Mouse (Mus musculus) G1E (cell line): ENCODE data around the gene Fstl4. TPM values are rescaled to one million over a fixed set of nuclear protein-coding genes. Genes with fewer than 3 reads are reported as not detected.

Experiments used
- ATAC-seq: 2 replicates; pipeline ENCODE4 v1.8.0; 2016; ENCODE audit warnings: mild to moderate bottlenecking; ENCODE audit not compliant: insufficient number of reproducible peaks, poor library complexity, low FRiP score, severe bottlenecking; ENCODE audit errors: extremely low read depth
- DNase-seq: peaks from one replicate; pipeline ENCODE4 v3.0.0; 2012; ENCODE audit warnings: low spot score
- H3K27me3 ChIP-seq: 2 replicates; pipeline ENCODE4 v1.6.1; 2012; ENCODE audit warnings: mild to moderate bottlenecking, low read length, inconsistent platforms; ENCODE audit not compliant: insufficient read depth
- H3K36me3 ChIP-seq: replicated peaks from 2 replicates; pipeline ENCODE3; 2012; ENCODE audit warnings: mild to moderate bottlenecking, inconsistent platforms
- H3K4me1 ChIP-seq: 2 replicates; pipeline ENCODE4 v1.6.1; 2012; ENCODE audit warnings: low read depth, low read length, inconsistent platforms, mixed read lengths; ENCODE audit not compliant: insufficient read depth
- H3K4me3 ChIP-seq: 2 replicates; pipeline ENCODE4 v1.5.1; 2012; ENCODE audit warnings: low read depth, mild to moderate bottlenecking, inconsistent platforms, low read length, moderate library complexity, mixed read lengths
- H3K9me3 ChIP-seq: replicated peaks from 2 replicates; pipeline ENCODE4 v1.6.1; 2012; ENCODE audit warnings: inconsistent platforms
- CTCF ChIP-seq: IDR thresholded peaks from 2 replicates; pipeline ENCODE4 v1.5.1; 2012; ENCODE audit warnings: low read depth, low read length, inconsistent platforms, mixed read lengths
- GATA1 ChIP-seq: IDR thresholded peaks from 2 replicates; pipeline ENCODE4 v1.6.1; 2012; ENCODE audit warnings: borderline replicate concordance, low read length, inconsistent platforms, mixed read lengths
- GATA2 ChIP-seq: IDR thresholded peaks from 2 replicates; pipeline ENCODE4 v1.6.1; 2012; ENCODE audit warnings: low read depth, low read length, inconsistent platforms, borderline replicate concordance
- POLR2AphosphoS5 ChIP-seq: IDR thresholded peaks from 2 replicates; pipeline ENCODE4 v1.6.1; 2012; ENCODE audit warnings: low read depth, low read length, inconsistent platforms; ENCODE audit not compliant: insufficient replicate concordance
- TAL1 ChIP-seq: conservative IDR thresholded peaks from 2 replicates; pipeline ENCODE4 v1.6.1; 2012; ENCODE audit warnings: low read depth, low read length, inconsistent platforms, mixed read lengths
- polyA plus RNA-seq: library from polyadenylated mRNA; stranded (reverse); fragments of >175 nt; gene quantifications from 2 replicates; pipeline ENCODE4 v1.2.3, GENCODE M21; 2012
- total RNA-seq, 2 experiments: library from RNA; stranded (forward) in 1 of 2; stranded (reverse) in 1 of 2; fragments of 200-1000 nt in 1 of 2; fragments of >200 nt in 1 of 2; fragmentation: Nextera tagmentation in 1 of 2; gene quantifications; 2 replicates each; pipeline ENCODE4 v1.2.3; 2014 to 2017

Fstl4 gene
- total and polyA plus RNA-seq, 3 experiments: 0.05 TPM; not detected in 2

DNA sequence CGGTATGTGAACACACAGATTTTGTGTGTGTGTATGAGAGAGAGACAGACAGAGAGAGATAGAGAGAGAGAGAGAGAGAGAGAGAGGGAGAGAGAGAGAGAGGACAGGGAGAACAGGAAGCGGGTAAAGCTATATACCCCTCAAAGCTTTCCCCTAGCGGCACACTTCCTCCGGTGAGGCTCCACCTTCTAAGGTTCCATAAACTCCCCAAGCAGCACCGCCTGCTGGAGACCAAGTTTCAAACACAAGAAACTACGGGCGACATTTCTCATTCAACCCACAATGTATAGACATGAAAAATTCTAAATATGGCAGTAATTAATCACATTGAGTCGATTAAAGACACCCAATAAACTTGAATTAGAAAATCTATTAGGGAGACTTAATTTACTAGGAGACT, 32.5 kb upstream of the Fstl4 start:
- no peak for ATAC-seq
- no peak for TF ChIP-seq TAL1
- TF ChIP-seq GATA1: no peak
- TF ChIP-seq CTCF: no peak
- TF ChIP-seq GATA2: no peak
- TF ChIP-seq POLR2AphosphoS5: no peak
- no peak for DNase-seq
- Histone ChIP-seq H3K4me1 (no peaks in the 10 kb centered on the region), H3K36me3 (no peaks in the 10 kb centered on the region), H3K9me3 (no peaks in the 10 kb centered on the region), H3K4me3 (no peak overlapping the region), H3K27me3 (no peaks in the 10 kb centered on the region)

DNA sequence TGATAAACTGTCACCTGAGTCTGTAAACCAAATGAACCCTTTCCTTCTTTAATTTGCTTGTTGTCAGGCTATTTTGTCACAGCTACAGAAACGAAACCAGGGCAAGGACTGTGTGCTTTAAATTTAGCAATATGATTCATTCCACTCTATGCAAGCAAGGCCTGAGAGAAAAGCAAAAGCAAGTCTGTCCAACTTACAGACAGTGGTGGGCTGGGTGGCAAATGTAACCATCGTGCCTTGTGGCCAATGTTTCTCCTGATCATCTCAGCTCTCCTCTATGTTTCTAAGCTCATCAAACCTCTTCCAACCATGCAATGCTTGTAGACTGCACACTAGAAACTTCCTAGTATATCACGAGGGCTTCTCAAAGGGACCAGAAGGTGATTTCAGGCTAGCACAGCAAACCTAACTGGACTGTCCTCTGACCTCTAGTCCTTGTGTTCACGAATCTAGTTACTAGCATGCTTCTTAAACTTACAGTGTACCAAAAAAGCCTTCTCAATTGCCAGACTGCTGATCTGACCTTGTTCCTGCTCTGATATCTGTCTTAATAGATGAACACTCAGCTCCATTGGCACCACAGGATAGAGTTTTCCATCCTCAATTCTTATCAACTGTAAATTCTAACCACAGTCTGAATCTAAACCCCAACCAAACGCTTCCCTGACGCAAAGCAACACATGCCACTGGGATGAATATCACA, 29.8 kb upstream of the Fstl4 start:
- Histone ChIP-seq H3K27me3 (no peaks in the 10 kb centered on the region), H3K36me3 (no peaks in the 10 kb centered on the region), H3K4me1 (no peaks in the 10 kb centered on the region), H3K4me3 (no peak overlapping the region), H3K9me3 (no peaks in the 10 kb centered on the region)
- TF ChIP-seq GATA2 (no peak), POLR2AphosphoS5 (no peak), TAL1 (no peak), GATA1 (no peak)
- ATAC-seq: no peak
- no peak for DNase-seq

DNA sequence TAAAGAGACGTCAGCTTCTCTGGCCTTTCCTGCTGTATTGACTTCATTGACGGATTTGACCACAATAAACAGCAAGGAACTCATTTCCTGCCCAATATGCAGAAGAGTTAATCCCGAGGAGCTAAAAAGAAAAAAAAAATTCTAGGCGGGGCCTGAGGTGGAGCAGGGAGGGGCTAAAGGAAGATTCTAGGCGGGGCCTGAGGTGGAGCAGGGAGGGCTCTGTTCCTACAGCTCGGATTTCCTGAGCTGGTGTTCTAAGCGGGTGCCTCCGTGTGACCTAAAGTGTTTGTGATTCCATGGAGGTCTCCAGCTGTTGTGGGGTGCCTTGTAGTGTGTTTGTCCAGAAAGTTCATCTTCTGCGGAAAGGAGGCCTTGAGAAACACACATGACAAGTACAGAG, 25.2 kb upstream of the Fstl4 start:
- no peak for TF ChIP-seq TAL1
- TF ChIP-seq GATA2: no peak
- TF ChIP-seq GATA1: no peak
- TF ChIP-seq CTCF: no peak
- TF ChIP-seq POLR2AphosphoS5: no peak
- no peak for ATAC-seq
- no peak overlapping the region for H3K4me3 ChIP-seq

DNA sequence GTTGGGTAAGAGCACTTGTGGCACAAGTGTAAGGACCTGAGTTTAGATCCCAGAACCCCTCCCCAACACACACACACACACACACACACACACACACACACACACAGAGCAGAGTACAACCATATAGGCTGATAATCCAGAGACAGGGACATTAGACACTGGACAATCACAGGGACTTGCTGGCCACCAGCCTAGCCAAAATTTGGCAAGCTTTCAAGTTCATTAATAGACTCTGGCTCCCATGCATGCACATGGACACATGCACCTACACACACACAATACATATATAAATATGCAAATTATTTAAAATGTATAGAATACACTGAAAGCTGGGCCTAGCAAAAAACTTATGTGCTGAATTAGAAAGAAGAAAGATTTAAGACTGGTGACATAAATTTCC, 24.0 kb upstream of the Fstl4 start:
- no peak for ATAC-seq
- H3K36me3 ChIP-seq: no peaks in the 10 kb centered on the region
- DNase-seq: no peak
- no peaks in the 10 kb centered on the region for H3K4me1 ChIP-seq
- no peaks in the 10 kb centered on the region for H3K27me3 ChIP-seq
- no peaks in the 10 kb centered on the region for H3K9me3 ChIP-seq
- no peak for TF ChIP-seq CTCF
- no peak for TF ChIP-seq TAL1
- TF ChIP-seq GATA1: no peak
- no peak for TF ChIP-seq POLR2AphosphoS5
- no peak for TF ChIP-seq GATA2
- H3K4me3 ChIP-seq: no peak overlapping the region

More for the DNA sequence above, 25.2 kb upstream of the Fstl4 start:
- Histone ChIP-seq H3K9me3 (no peaks in the 10 kb centered on the region), H3K36me3 (no peaks in the 10 kb centered on the region), H3K27me3 (no peaks in the 10 kb centered on the region), H3K4me1 (no peaks in the 10 kb centered on the region)
- DNase-seq: no peak

DNA sequence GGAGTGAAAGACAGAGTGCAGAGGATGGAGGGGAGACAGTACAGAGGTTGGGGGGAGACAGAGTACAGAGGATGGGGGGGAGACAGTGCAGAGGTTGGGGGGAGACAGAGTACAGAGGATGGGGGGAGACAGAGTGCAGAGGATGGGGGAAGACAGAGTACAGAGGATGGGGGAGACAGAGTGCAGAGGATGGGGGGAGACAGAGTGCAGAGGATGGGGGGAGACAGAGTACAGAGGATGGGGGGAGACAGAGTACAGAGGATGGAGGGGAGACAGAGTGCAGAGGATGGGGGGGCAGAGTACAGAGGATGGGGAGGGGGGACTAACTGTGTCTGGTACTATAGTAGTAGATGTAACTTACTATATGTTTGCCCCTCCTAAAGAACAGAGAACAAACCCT, 20.5 kb upstream of the Fstl4 start:
- TF ChIP-seq GATA2: no peak
- TF ChIP-seq GATA1: no peak
- TF ChIP-seq TAL1: no peak
- TF ChIP-seq POLR2AphosphoS5: no peak
- TF ChIP-seq CTCF: no peak
- no peak for ATAC-seq
- H3K27me3 ChIP-seq: no peaks in the 10 kb centered on the region

DNA sequence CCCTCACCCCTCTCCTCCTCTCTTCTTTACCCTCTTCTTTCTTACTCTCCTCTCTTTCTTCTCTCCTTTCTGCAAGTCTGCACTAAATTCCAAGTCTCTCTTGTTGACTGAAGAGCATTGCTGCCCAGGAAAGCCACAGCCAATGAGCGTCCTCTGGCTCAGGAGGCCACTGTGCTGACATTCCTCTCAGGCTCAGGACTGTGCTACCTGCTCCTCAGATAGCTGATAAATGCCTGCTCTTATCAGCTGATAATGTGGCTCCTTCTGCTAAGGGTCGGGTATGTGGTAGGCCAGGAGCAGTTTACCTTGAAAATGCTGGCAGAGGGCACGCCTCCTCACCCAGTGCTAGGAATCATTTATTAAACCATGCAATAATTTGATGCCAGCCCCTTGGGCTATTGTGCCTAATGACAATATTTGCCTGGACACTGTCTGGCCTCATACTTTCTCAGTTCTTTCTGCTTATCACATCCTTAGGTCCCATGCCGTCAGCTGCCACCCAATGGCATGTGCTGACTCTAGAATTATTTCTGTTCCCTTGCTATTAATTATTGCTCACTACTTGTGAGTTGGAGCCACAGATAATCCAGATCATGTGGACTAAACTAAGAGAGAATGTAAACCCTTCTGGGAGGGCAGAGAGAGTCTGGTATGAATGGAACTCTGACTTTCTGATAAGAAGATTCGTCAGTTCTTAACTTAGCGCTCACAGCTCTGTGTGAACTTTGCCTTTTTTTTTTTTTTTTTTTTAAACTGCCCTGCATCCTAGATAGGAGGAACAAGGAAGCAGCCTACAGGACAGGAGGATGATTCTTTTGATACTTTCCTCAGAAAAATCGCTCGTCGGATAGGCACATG, 19.6 kb upstream of the Fstl4 start:
- H3K4me3 ChIP-seq: no peak overlapping the region
- ATAC-seq: no peak
- no peak for DNase-seq
- no peaks in the 10 kb centered on the region for H3K27me3 ChIP-seq
- H3K9me3 ChIP-seq: no peaks in the 10 kb centered on the region
- H3K36me3 ChIP-seq: no peaks in the 10 kb centered on the region
- TF ChIP-seq GATA2: no peak
- TF ChIP-seq TAL1: no peak
- TF ChIP-seq GATA1: no peak
- no peak for TF ChIP-seq CTCF
- no peak for TF ChIP-seq POLR2AphosphoS5
- no peaks in the 10 kb centered on the region for H3K4me1 ChIP-seq

More for the DNA sequence above, 20.5 kb upstream of the Fstl4 start:
- Histone ChIP-seq H3K4me1 (no peaks in the 10 kb centered on the region), H3K4me3 (no peak overlapping the region), H3K36me3 (no peaks in the 10 kb centered on the region), H3K9me3 (no peaks in the 10 kb centered on the region)
- no peak for DNase-seq
